Mouse (Mus musculus): ENCODE results near the gene Cacna1c. TPM values are rescaled to one million over a fixed set of nuclear protein-coding genes. Genes with fewer than 3 reads are reported as not detected.

Gene Cacna1c
- total and polyA plus RNA-seq, 2 experiments from 2014 or later, result 4.2 to 43.3 TPM

GRCm38 (mm10) chr6:119084532-119084931 is 111.7 kb downstream of the Cacna1c start:
- H3K36me3 ChIP-seq (ENCODE audit: insufficient read depth), result no peaks in the 10 kb centered on the region
- 89% methylated on average over 9 of the region's 9 CpGs for WGBS
- ATAC-seq (no peak), DNase-seq (no peak)
- no peak overlapping the region for H3K4me2 ChIP-seq (ENCODE audit: low read depth)
- H3K9ac ChIP-seq, result no peak overlapping the region
- H3K27me3 ChIP-seq (ENCODE audit: insufficient read depth, low read length), result no peaks in the 10 kb centered on the region
- no peak overlapping the region for H3K27ac ChIP-seq (ENCODE audit: low read depth, low read length)
- no peak for TF ChIP-seq CTCF (IDR thresholded peaks at IDR 0.05; ENCODE audit: low read depth)
- H3K4me1 ChIP-seq (ENCODE audit: insufficient read depth), result 0 out of 2 replicates have a peak, but pooled peaks cover 2% of the 10 kb centered on the region
- H3K4me3 ChIP-seq (ENCODE audit: low read depth, low read length), result no peak overlapping the region
- no peaks in the 10 kb centered on the region for H3K9me3 ChIP-seq (ENCODE audit: low read length)

DNA sequence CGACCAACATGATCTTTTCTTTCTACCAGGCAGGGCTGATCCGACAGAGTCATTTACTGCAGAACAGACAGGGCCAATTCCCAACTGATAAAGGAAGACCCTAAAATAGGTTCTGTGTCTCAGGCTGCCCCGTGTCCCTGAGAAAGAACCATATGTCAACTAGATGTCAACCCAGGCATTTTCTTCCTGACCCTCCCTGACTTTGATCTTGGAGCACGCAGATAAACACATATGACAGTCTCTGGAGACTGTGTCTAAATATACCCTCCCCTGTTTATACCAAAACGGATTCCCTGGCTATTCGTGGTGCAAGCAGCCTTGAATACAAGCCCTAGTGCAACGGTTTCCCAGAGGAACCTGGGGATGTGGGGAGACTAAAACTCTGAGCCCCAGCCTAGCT is 112.7 kb downstream of the Cacna1c start:
- DNase-seq (no peak), ATAC-seq (no peak)
- no peak overlapping the region for H3K4me2 ChIP-seq (ENCODE audit: low read depth)
- no peak for TF ChIP-seq CTCF (IDR thresholded peaks at IDR 0.05; ENCODE audit: low read depth)
- 0 out of 2 replicates have a peak, but pooled peaks cover 2% of the 10 kb centered on the region for H3K4me1 ChIP-seq (ENCODE audit: insufficient read depth)
- H3K9me3 ChIP-seq (ENCODE audit: low read length), result no peaks in the 10 kb centered on the region
- H3K27ac ChIP-seq (ENCODE audit: low read depth, low read length), result no peak overlapping the region
- H3K9ac ChIP-seq, result no peak overlapping the region
- H3K27me3 ChIP-seq (ENCODE audit: insufficient read depth, low read length), result no peaks in the 10 kb centered on the region
- H3K36me3 ChIP-seq (ENCODE audit: insufficient read depth), result no peaks in the 10 kb centered on the region
- no peak overlapping the region for H3K4me3 ChIP-seq (ENCODE audit: low read depth, low read length)
- 85% methylated on average over 7 of the region's 7 CpGs for WGBS

DNA sequence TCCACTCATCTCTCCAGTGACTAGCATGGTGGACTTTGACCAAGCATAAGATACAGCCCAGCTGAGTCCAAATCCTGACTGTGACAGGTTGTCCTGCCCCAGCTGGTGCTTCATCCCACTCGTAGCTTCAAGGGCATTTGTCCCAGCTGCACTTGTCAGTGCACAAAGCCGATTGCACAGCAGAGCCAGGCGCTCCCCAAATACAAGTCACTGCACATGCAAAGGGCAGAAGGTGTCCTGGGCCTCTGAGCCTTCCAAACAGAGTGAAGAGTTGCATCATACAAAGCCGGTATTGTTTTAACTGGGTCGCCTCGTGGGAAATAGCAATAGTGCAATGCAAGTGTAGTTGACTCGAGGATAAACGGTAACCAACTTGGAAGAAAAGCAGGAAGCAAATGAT is 113.6 kb downstream of the Cacna1c start:
- WGBS, result 71% methylated on average over 8 of the region's 8 CpGs

DNA sequence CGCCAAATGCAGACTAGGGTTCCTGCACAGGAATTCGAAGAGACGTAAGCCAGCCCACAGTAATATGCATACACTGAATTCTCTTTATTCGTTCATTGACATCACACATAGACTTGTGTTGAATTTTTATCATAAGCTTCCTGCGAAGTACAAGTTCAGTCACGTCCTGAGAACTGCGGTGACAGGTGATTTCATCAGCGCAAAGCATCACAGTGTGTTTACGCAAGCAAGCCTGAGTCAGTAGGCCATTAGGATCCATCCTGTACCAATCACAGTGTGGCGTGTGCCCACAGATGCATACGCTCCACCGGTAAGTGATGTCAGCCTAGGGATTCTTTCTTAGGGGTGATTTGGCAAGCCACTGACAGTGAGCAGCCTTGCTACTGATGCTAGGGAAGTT is 114.6 kb downstream of the Cacna1c start:
- no peaks in the 10 kb centered on the region for H3K27me3 ChIP-seq (ENCODE audit: insufficient read depth, low read length)
- ATAC-seq (no peak), DNase-seq (no peak)
- no peaks in the 10 kb centered on the region for H3K9me3 ChIP-seq (ENCODE audit: low read length)
- H3K4me3 ChIP-seq (ENCODE audit: low read depth, low read length), result no peak overlapping the region
- 91% methylated on average over 12 of the region's 12 CpGs for WGBS
- no peak for TF ChIP-seq CTCF (IDR thresholded peaks at IDR 0.05; ENCODE audit: low read depth)
- H3K27ac ChIP-seq (ENCODE audit: low read depth, low read length), result no peak overlapping the region
- H3K4me2 ChIP-seq (ENCODE audit: low read depth), result no peak overlapping the region
- 0 out of 2 replicates have a peak, but pooled peaks cover 2% of the 10 kb centered on the region for H3K4me1 ChIP-seq (ENCODE audit: insufficient read depth)
- H3K36me3 ChIP-seq (ENCODE audit: insufficient read depth), result no peaks in the 10 kb centered on the region
- H3K9ac ChIP-seq, result no peak overlapping the region

More for the DNA sequence above, 113.6 kb downstream of the Cacna1c start:
- DNase-seq (no peak), ATAC-seq (no peak)
- Histone ChIP-seq H3K27ac (ENCODE audit: low read depth, low read length) (no peak overlapping the region), H3K36me3 (ENCODE audit: insufficient read depth) (no peaks in the 10 kb centered on the region), H3K9me3 (ENCODE audit: low read length) (no peaks in the 10 kb centered on the region), H3K4me2 (ENCODE audit: low read depth) (no peak overlapping the region), H3K9ac (no peak overlapping the region), H3K4me3 (ENCODE audit: low read depth, low read length) (no peak overlapping the region), H3K27me3 (ENCODE audit: insufficient read depth, low read length) (no peaks in the 10 kb centered on the region), H3K4me1 (ENCODE audit: insufficient read depth) (0 out of 2 replicates have a peak, but pooled peaks cover 2% of the 10 kb centered on the region)
- TF ChIP-seq CTCF (IDR thresholded peaks at IDR 0.05; ENCODE audit: low read depth), result no peak

DNA sequence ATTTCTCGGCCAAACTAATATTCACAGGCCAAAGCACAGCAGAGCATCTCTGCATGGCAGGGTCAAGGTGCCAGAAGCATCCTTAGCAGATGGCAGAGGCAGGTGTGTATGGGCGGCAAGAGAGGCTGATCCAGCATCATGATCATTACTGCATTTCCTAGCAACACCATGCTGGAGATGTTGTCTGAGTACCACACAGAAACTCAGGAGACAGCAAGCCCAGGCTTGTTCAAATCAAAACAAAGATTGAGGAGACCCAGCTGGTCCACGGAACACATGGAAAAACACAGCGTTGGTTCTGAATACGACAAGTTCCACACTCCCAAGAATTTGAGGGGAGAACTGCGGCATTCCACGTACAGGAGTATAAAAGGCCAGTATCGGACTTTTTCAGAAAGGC is 116.6 kb downstream of the Cacna1c start:
- no peaks in the 10 kb centered on the region for H3K36me3 ChIP-seq (ENCODE audit: insufficient read depth)
- DNase-seq (no peak), ATAC-seq (no peak)
- no peaks in the 10 kb centered on the region for H3K4me1 ChIP-seq (ENCODE audit: insufficient read depth)
- no peaks in the 10 kb centered on the region for H3K9me3 ChIP-seq (ENCODE audit: low read length)
- 65% methylated on average over 8 of the region's 8 CpGs for WGBS
- no peak overlapping the region for H3K4me3 ChIP-seq (ENCODE audit: low read depth, low read length)
- TF ChIP-seq CTCF (IDR thresholded peaks at IDR 0.05; ENCODE audit: low read depth), result no peak
- no peak overlapping the region for H3K27ac ChIP-seq (ENCODE audit: low read depth, low read length)
- no peak overlapping the region for H3K4me2 ChIP-seq (ENCODE audit: low read depth)
- no peaks in the 10 kb centered on the region for H3K27me3 ChIP-seq (ENCODE audit: insufficient read depth, low read length)
- no peak overlapping the region for H3K9ac ChIP-seq

GRCm38 (mm10) chr6:119078912-119079311 is 117.3 kb downstream of the Cacna1c start:
- Histone ChIP-seq H3K4me3 (ENCODE audit: low read depth, low read length) (no peak overlapping the region), H3K27ac (ENCODE audit: low read depth, low read length) (no peak overlapping the region; the same call in 1 of the 2 replicates), H3K27me3 (ENCODE audit: insufficient read depth, low read length) (no peaks in the 10 kb centered on the region), H3K4me2 (ENCODE audit: low read depth) (no peak overlapping the region), H3K9me3 (ENCODE audit: low read length) (no peaks in the 10 kb centered on the region), H3K9ac (no peak overlapping the region), H3K36me3 (ENCODE audit: insufficient read depth) (no peaks in the 10 kb centered on the region), H3K4me1 (ENCODE audit: insufficient read depth) (no peaks in the 10 kb centered on the region)
- ATAC-seq, result no peak
- no peak for DNase-seq
- TF ChIP-seq CTCF (IDR thresholded peaks at IDR 0.05; ENCODE audit: low read depth), result no peak
- WGBS, result 66% methylated on average over 9 of the region's 9 CpGs

- Histone ChIP-seq H3K36me3 (ENCODE audit: insufficient read depth) (no peaks in the 10 kb centered on the region), H3K4me1 (ENCODE audit: insufficient read depth) (no peaks in the 10 kb centered on the region), H3K9me3 (ENCODE audit: low read length) (no peaks in the 10 kb centered on the region), H3K4me3 (ENCODE audit: low read depth, low read length) (no peak overlapping the region), H3K27ac (ENCODE audit: low read depth, low read length) (no peak overlapping the region), H3K9ac (no peak overlapping the region), H3K27me3 (ENCODE audit: insufficient read depth, low read length) (no peaks in the 10 kb centered on the region), H3K4me2 (ENCODE audit: low read depth) (no peak overlapping the region)
- no peak for TF ChIP-seq CTCF (IDR thresholded peaks at IDR 0.05; ENCODE audit: low read depth)
- WGBS, result 80% methylated on average over 6 of the region's 6 CpGs
- DNase-seq (no peak), ATAC-seq (no peak)
Measured at GRCm38 (mm10) chr6:119077231-119077630, 119.0 kb downstream of the Cacna1c start.

Measured in forebrain, postnatal 0 days (tissue).